Mouse (Mus musculus): Measurements from ENCODE around the gene Slco2a1. TPM values are rescaled to one million over a fixed set of nuclear protein-coding genes. Genes with fewer than 3 reads are reported as not detected.

Gene Slco2a1
- polyA plus RNA-seq, 1 experiment: not detected

- TF ChIP-seq CTCF (IDR thresholded peaks at IDR 0.05; ENCODE audit: insufficient read depth, low read depth, low read length) (no peak), POLR2A (IDR thresholded peaks at IDR 0.05; ENCODE audit: insufficient read depth, low read depth, low read length) (no peak)
- peaks cover 38% of the 10 kb centered on the region for H3K4me1 ChIP-seq (ENCODE audit: control insufficient read depth, insufficient read depth, low read length)
- peak overlapping the region; percentile 64 for H3K4me3 ChIP-seq (ENCODE audit: insufficient read depth, low read depth, low read length)
- H3K27ac ChIP-seq (ENCODE audit: insufficient read depth, low read depth, low read length): peak overlapping the region; percentile 71
- under 1% methylated on average over 35 of the region's 35 CpGs for WGBS
Observed at GRCm38 (mm10) chr9:103112471-103113271, 124.2 kb downstream of the Slco2a1 start.

DNA sequence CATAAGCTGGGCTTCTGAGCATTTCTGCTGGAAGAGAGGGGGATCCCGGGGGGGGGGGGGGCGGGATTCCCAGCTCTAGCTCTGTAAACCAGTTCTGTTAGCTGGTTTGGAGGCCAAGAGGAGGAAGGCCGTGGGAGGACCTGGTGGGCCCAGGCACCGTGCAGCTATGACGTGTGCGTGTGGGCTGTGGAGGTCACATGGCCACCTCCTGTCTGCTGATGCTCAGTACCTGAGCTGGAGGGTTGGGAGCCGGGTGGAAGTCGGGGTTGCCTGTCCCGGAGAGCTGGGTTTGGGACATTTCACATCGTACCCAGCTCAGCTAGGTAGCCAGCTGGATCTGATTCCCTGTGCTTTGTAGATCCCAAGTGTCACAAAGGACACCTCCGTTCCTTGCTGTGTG is 124.8 kb downstream of the Slco2a1 start:
- Histone ChIP-seq H3K27ac (ENCODE audit: insufficient read depth, low read depth, low read length) (no peak overlapping the region), H3K4me3 (ENCODE audit: insufficient read depth, low read depth, low read length) (peak overlapping the region; percentile 64), H3K4me1 (ENCODE audit: control insufficient read depth, insufficient read depth, low read length) (peaks cover 40% of the 10 kb centered on the region)
- TF ChIP-seq CTCF (IDR thresholded peaks at IDR 0.05; ENCODE audit: insufficient read depth, low read depth, low read length) (no peak), POLR2A (IDR thresholded peaks at IDR 0.05; ENCODE audit: insufficient read depth, low read depth, low read length) (no peak)
- 19% methylated on average over 11 of the region's 11 CpGs for WGBS

DNA sequence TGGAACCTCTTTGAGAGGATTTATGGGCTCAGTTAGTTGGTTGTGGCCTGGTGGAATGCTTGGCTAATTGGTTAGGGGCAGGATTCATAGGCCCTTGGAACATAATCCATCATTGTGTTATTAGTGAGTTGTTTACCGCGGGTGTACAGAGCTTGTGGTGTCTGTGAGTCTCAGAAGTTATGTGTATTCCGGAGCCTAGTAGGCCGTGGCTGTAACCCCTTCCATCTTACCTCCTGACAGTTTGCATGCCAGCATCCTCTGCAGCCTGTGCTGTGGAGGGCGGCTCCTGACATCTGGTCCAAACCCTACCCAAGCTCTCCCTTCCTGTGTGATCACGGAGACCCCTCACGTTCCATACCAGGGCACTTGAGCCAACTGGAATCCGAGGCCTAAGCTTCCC is 125.8 kb downstream of the Slco2a1 start:
- Histone ChIP-seq H3K27ac (ENCODE audit: insufficient read depth, low read depth, low read length) (no peak overlapping the region), H3K4me3 (ENCODE audit: insufficient read depth, low read depth, low read length) (no peak overlapping the region), H3K4me1 (ENCODE audit: control insufficient read depth, insufficient read depth, low read length) (peaks cover 48% of the 10 kb centered on the region)
- no peak for TF ChIP-seq POLR2A (IDR thresholded peaks at IDR 0.05; ENCODE audit: insufficient read depth, low read depth, low read length)
- no peak for TF ChIP-seq CTCF (IDR thresholded peaks at IDR 0.05; ENCODE audit: insufficient read depth, low read depth, low read length)
- 70% methylated on average over 8 of the region's 8 CpGs for WGBS

GRCm38 (mm10) chr9:103114901-103115300 is 126.4 kb downstream of the Slco2a1 start:
- Histone ChIP-seq H3K27ac (ENCODE audit: insufficient read depth, low read depth, low read length) (no peak overlapping the region), H3K4me1 (ENCODE audit: control insufficient read depth, insufficient read depth, low read length) (peaks cover 53% of the 10 kb centered on the region), H3K4me3 (ENCODE audit: insufficient read depth, low read depth, low read length) (no peak overlapping the region)
- 93% methylated on average over 13 of the region's 13 CpGs for WGBS
- TF ChIP-seq CTCF (IDR thresholded peaks at IDR 0.05; ENCODE audit: insufficient read depth, low read depth, low read length) (no peak), POLR2A (IDR thresholded peaks at IDR 0.05; ENCODE audit: insufficient read depth, low read depth, low read length) (no peak)

DNA sequence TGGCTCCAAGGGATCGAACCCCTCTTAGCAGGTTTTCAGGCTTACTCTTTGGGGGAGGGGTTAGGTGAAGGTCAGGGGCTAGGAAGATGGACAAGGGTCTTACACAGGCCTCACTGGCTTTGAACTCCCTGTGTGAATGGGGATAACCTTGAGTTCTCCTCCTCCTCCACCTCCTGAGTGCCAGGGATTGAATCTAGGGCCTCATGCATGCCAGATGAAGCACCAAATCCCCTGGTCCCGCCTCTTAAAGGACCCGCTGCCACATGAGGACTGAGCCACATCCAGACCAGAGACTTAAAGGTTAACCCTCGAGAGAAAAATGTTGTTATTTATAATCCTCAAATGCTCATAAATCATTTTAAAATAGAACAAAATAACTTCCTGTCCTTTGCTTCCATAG is 128.4 kb downstream of the Slco2a1 start:
- peaks cover 52% of the 10 kb centered on the region for H3K4me1 ChIP-seq (ENCODE audit: control insufficient read depth, insufficient read depth, low read length)
- H3K27ac ChIP-seq (ENCODE audit: insufficient read depth, low read depth, low read length): no peak overlapping the region
- H3K4me3 ChIP-seq (ENCODE audit: insufficient read depth, low read depth, low read length): no peak overlapping the region
- TF ChIP-seq POLR2A (IDR thresholded peaks at IDR 0.05; ENCODE audit: insufficient read depth, low read depth, low read length): no peak
- no peak for TF ChIP-seq CTCF (IDR thresholded peaks at IDR 0.05; ENCODE audit: insufficient read depth, low read depth, low read length)
- 86% methylated on average over 4 of the region's 4 CpGs for WGBS

- no peak overlapping the region for H3K27ac ChIP-seq (ENCODE audit: insufficient read depth, low read depth, low read length)
- H3K4me3 ChIP-seq (ENCODE audit: insufficient read depth, low read depth, low read length): no peak overlapping the region
- WGBS: 56% methylated on average over 5 of the region's 5 CpGs
- TF ChIP-seq POLR2A (IDR thresholded peaks at IDR 0.05; ENCODE audit: insufficient read depth, low read depth, low read length): no peak
- TF ChIP-seq CTCF (IDR thresholded peaks at IDR 0.05; ENCODE audit: insufficient read depth, low read depth, low read length): no peak
- peaks cover 52% of the 10 kb centered on the region for H3K4me1 ChIP-seq (ENCODE audit: control insufficient read depth, insufficient read depth, low read length)
Observed at GRCm38 (mm10) chr9:103117495-103117894, 129.0 kb downstream of the Slco2a1 start.

DNA sequence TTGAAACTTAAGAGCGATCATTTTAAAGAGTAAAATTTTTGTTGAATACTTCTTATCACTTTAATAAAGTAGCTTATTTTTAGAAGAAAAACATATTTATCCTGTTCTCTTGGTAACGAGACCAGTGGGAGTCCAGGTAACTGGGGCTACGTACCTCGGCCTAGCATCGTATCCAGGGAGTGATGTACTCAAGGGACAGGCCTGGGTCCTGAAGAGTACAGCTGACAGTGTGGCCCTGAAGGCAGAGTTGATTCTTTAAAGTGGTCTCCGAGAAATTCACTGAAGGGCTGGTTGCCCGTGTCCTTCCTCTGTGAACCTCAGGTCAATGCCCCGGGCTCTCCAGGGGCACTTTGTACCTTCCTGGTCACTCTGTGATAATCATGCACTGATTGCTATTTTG is 129.4 kb downstream of the Slco2a1 start:
- peaks cover 52% of the 10 kb centered on the region for H3K4me1 ChIP-seq (ENCODE audit: control insufficient read depth, insufficient read depth, low read length)
- WGBS: 93% methylated on average over 8 of the region's 8 CpGs
- no peak overlapping the region for H3K27ac ChIP-seq (ENCODE audit: insufficient read depth, low read depth, low read length)
- no peak for TF ChIP-seq POLR2A (IDR thresholded peaks at IDR 0.05; ENCODE audit: insufficient read depth, low read depth, low read length)
- TF ChIP-seq CTCF (IDR thresholded peaks at IDR 0.05; ENCODE audit: insufficient read depth, low read depth, low read length): no peak
- no peak overlapping the region for H3K4me3 ChIP-seq (ENCODE audit: insufficient read depth, low read depth, low read length)

- Histone ChIP-seq H3K4me1 (ENCODE audit: control insufficient read depth, insufficient read depth, low read length) (peaks cover 48% of the 10 kb centered on the region), H3K4me3 (ENCODE audit: insufficient read depth, low read depth, low read length) (no peak overlapping the region), H3K27ac (ENCODE audit: insufficient read depth, low read depth, low read length) (no peak overlapping the region)
- TF ChIP-seq CTCF (IDR thresholded peaks at IDR 0.05; ENCODE audit: insufficient read depth, low read depth, low read length): no peak
- TF ChIP-seq POLR2A (IDR thresholded peaks at IDR 0.05; ENCODE audit: insufficient read depth, low read depth, low read length): no peak
- 73% methylated on average over 5 of the region's 5 CpGs for WGBS
Observed at GRCm38 (mm10) chr9:103118651-103119275, 130.3 kb downstream of the Slco2a1 start.

GRCm38 (mm10) chr9:103119781-103120180 is 131.3 kb downstream of the Slco2a1 start:
- WGBS: 83% methylated on average over 9 of the region's 9 CpGs
- Histone ChIP-seq H3K27ac (ENCODE audit: insufficient read depth, low read depth, low read length) (no peak overlapping the region), H3K4me1 (ENCODE audit: control insufficient read depth, insufficient read depth, low read length) (peaks cover 40% of the 10 kb centered on the region), H3K4me3 (ENCODE audit: insufficient read depth, low read depth, low read length) (no peak overlapping the region)
- TF ChIP-seq POLR2A (IDR thresholded peaks at IDR 0.05; ENCODE audit: insufficient read depth, low read depth, low read length) (no peak), CTCF (IDR thresholded peaks at IDR 0.05; ENCODE audit: insufficient read depth, low read depth, low read length) (no peak)
